10 mouse cellular contexts compared by ENCODE assay signal in the genomic region with DNA sequence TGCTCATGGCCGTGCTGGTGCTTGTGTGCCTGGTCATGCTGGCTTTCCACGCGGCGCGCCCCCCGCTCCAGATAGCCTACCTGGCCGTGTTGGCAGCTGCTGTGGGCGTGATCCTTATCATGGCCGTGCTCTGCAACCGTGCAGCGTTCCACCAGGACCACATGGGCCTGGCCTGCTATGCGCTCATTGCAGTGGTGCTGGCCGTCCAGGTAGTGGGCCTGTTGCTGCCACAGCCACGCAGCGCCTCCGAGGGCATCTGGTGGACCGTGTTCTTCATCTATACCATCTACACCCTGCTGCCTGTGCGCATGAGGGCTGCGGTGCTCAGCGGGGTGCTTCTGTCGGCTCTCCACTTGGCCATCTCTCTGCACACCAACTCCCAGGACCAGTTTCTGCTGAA. TPM values are rescaled to one million over a fixed set of nuclear protein-coding genes. Genes with fewer than 3 reads are reported as not detected.
A peak's percentile ranks its signal among the peaks of the same experiment; 100 is the strongest.
DNase-seq lines count a peak whose midpoint lies in the region; ATAC-seq and TF ChIP-seq lines count a peak whose summit lies in the region.
"Had no signal": no experiment of that assay in that cellular context is flagged by ENCODE, and none has a peak within 500 bp of the region (broad histone marks: within the 10 kb centered on the region; RNA-seq: fewer than 3 reads in every experiment).

No protein-coding gene starts in this region.

- 73% methylated on average over 21 of the region's 21 CpGs for WGBS in liver, adult 2 months
- 82% methylated on average over 21 of the region's 21 CpGs for WGBS in forebrain, embryonic 11.5 days
- 71% methylated on average over 21 of the region's 21 CpGs for WGBS in hindbrain, postnatal 0 days
- WGBS in neural tube, embryonic 14.5 days = 75% methylated on average over 21 of the region's 21 CpGs

- no peak for TF ChIP-seq POLR2A in liver, adult 2 months (IDR thresholded peaks at IDR 0.05; ENCODE audit: extremely low read depth, insufficient read depth, low read length)

- no peaks in the 10 kb centered on the region for H3K36me3 ChIP-seq in liver, adult 2 months (ENCODE audit: control insufficient read depth, insufficient read depth, low read length)
- H3K36me3 ChIP-seq in forebrain, embryonic 11.5 days (ENCODE audit: control insufficient read depth, insufficient read depth, low read length) = no peaks in the 10 kb centered on the region
- no peaks in the 10 kb centered on the region for H3K36me3 ChIP-seq in hindbrain, postnatal 0 days (ENCODE audit: insufficient read depth, low read length)
- no peaks in the 10 kb centered on the region for H3K36me3 ChIP-seq in neural tube, embryonic 14.5 days (ENCODE audit: control insufficient read depth, insufficient read depth, low read length)

- H3K9ac ChIP-seq in liver, adult 2 months (ENCODE audit: low read depth, low read length) = 0 out of 2 replicates have a peak overlapping the region, but pooled peaks have one; percentile 24
- no peak overlapping the region for H3K9ac ChIP-seq in forebrain, embryonic 11.5 days (ENCODE audit: low read length)
- H3K9ac ChIP-seq in hindbrain, postnatal 0 days (replicated peaks; ENCODE audit: low read length) = no peak overlapping the region
- no peak overlapping the region for H3K9ac ChIP-seq in neural tube, embryonic 14.5 days (replicated peaks; ENCODE audit: low read depth, low read length)
- H3K9ac ChIP-seq: liver, embryonic 14.5 days had no signal

- H3K4me2 ChIP-seq in forebrain, embryonic 11.5 days (ENCODE audit: low read depth, low read length, severe bottlenecking) = no peak overlapping the region
- peak overlapping the region; percentile 91 for H3K4me2 ChIP-seq in hindbrain, postnatal 0 days (ENCODE audit: low read depth, low read length)
- H3K4me2 ChIP-seq in neural tube, embryonic 14.5 days (ENCODE audit: low read depth, low read length) = peak overlapping the region; percentile 56

- ATAC-seq in forebrain, embryonic 11.5 days (replicated peaks; ENCODE audit: low FRiP score) = no peak
- no peak for ATAC-seq in hindbrain, postnatal 0 days
- no peak for ATAC-seq in neural tube, embryonic 14.5 days (ENCODE audit: low read depth)
- ATAC-seq: Patski had no signal

- H3K79me2 ChIP-seq in liver, adult 2 months (ENCODE audit: control insufficient read depth, insufficient read depth, low read length) = no peaks in the 10 kb centered on the region

- H3K9me3 ChIP-seq in forebrain, embryonic 11.5 days (ENCODE audit: control insufficient read depth, low read length) = no peaks in the 10 kb centered on the region
- no peaks in the 10 kb centered on the region for H3K9me3 ChIP-seq in hindbrain, postnatal 0 days (ENCODE audit: low read length)
- H3K9me3 ChIP-seq in neural tube, embryonic 14.5 days (ENCODE audit: control insufficient read depth, low read length) = no peaks in the 10 kb centered on the region

- H3K27me3 ChIP-seq in liver, adult 2 months (ENCODE audit: control insufficient read depth, insufficient read depth, low read length) = peaks cover 39% of the 10 kb centered on the region
- peaks cover 45% of the 10 kb centered on the region for H3K27me3 ChIP-seq in forebrain, embryonic 11.5 days (ENCODE audit: control insufficient read depth, insufficient read depth, low read length)
- H3K27me3 ChIP-seq in hindbrain, postnatal 0 days (ENCODE audit: insufficient read depth, low read length) = no peaks in the 10 kb centered on the region
- H3K27me3 ChIP-seq in neural tube, embryonic 14.5 days (ENCODE audit: control insufficient read depth, insufficient read depth, low read length) = peaks cover 5% of the 10 kb centered on the region

- TF ChIP-seq CTCF in liver, adult 2 months (IDR thresholded peaks at IDR 0.05; ENCODE audit: low read depth, low read length) = no peak
- no peak for TF ChIP-seq CTCF in hindbrain, postnatal 0 days (IDR thresholded peaks at IDR 0.05; ENCODE audit: low read depth)

- H3K27ac ChIP-seq in liver, adult 2 months (replicated peaks; ENCODE audit: insufficient read depth, low read depth, low read length) = no peak overlapping the region
- H3K27ac ChIP-seq in forebrain, embryonic 11.5 days (ENCODE audit: low read depth, low read length) = no peak overlapping the region
- no peak overlapping the region for H3K27ac ChIP-seq in hindbrain, postnatal 0 days
- no peak overlapping the region for H3K27ac ChIP-seq in neural tube, embryonic 14.5 days (ENCODE audit: low read depth, low read length)
- H3K27ac ChIP-seq: liver, embryonic 14.5 days had no signal

- DNase-seq in liver, adult 2 months (ENCODE audit: extremely low read depth, low read depth, low spot score) = no peak
- no peak for DNase-seq in liver
- peak; percentile 57 for DNase-seq in forebrain, embryonic 11.5 days (ENCODE audit: low spot score)
- no peak for DNase-seq in hindbrain, postnatal 0 days (ENCODE audit: low spot score)
- no peak for DNase-seq in cerebellum, adult 9-10 months
- DNase-seq in thymus, postnatal 10 days (ENCODE audit: low spot score in 2 of 2) = no peak
- DNase-seq in left cerebral cortex, adult 11 months (ENCODE audit: low spot score) = no peak

- H3K4me1 ChIP-seq in liver, adult 2 months (ENCODE audit: control insufficient read depth, insufficient read depth, low read length) = peaks cover 4% of the 10 kb centered on the region; the same call in 1 of the 2 replicates
- H3K4me1 ChIP-seq in forebrain, embryonic 11.5 days (replicated peaks; ENCODE audit: control insufficient read depth, insufficient read depth, low read length) = peaks cover 17% of the 10 kb centered on the region; the same call in 1 of the 2 replicates
- peaks cover 37% of the 10 kb centered on the region for H3K4me1 ChIP-seq in hindbrain, postnatal 0 days (ENCODE audit: insufficient read depth, low read length)
- peaks cover 51% of the 10 kb centered on the region for H3K4me1 ChIP-seq in neural tube, embryonic 14.5 days (ENCODE audit: control insufficient read depth, insufficient read depth, low read length)

- H3K4me3 ChIP-seq in liver, adult 2 months (ENCODE audit: insufficient read depth, low read depth, low read length) = peak overlapping the region; percentile 51; the same call in 1 of the 2 replicates
- no peak overlapping the region for H3K4me3 ChIP-seq in forebrain, embryonic 11.5 days (ENCODE audit: low read depth, low read length)
- peak overlapping the region; percentile 84 for H3K4me3 ChIP-seq in hindbrain, postnatal 0 days (ENCODE audit: low read length)
- peak overlapping the region; percentile 81 for H3K4me3 ChIP-seq in neural tube, embryonic 14.5 days (ENCODE audit: low read depth, low read length)

RNA-seq across cellular contexts. Expression of a gene that starts 2.2 kb away (rescaled TPM):
- total RNA-seq in liver, adult 2 months (2014; rRNA removed) = 0.46 and 0.81 TPM in 2 replicates
- 1.3 and 1.6 TPM in 2 replicates for polyA plus RNA-seq in liver, adult 2 months (2012; rRNA removed)
- 1.8 and 2.1 TPM in 2 replicates for polyA plus RNA-seq in forebrain, embryonic 11.5 days (2014; fragmentation: Nextera tagmentation; extraction: Ambion mirVana)
- 82.7 and 85.5 TPM in 2 replicates for total RNA-seq in hindbrain, postnatal 0 days (2014; rRNA removed)
- 5.7 and 6.3 TPM in 2 replicates for polyA plus RNA-seq in hindbrain, postnatal 0 days (2015; fragmentation: Nextera tagmentation; extraction: Ambion mirVana)
- polyA plus RNA-seq in neural tube, embryonic 14.5 days (2014; fragmentation: Nextera tagmentation; extraction: Ambion mirVana) = 8.3 and 8.8 TPM in 2 replicates
